Mouse (Mus musculus) olfactory bulb, adult 2 months (tissue): ENCODE results near the gene Cxcl10. TPM values are rescaled to one million over a fixed set of nuclear protein-coding genes. Genes with fewer than 3 reads are reported as not detected.

Experiments
- H3K27ac ChIP-seq: fragments of 200-500 bp; 2 replicates; pipeline ENCODE4 v1.5.1; 2012; ENCODE audit warnings: low read depth, low read length; ENCODE audit not compliant: insufficient read depth
- H3K4me1 ChIP-seq: fragments of 200-500 bp; 2 replicates; pipeline ENCODE4 v1.6.1; 2012; ENCODE audit warnings: low read length; ENCODE audit not compliant: control insufficient read depth, insufficient read depth
- H3K4me3 ChIP-seq: fragments of 200-500 bp; 2 replicates; pipeline ENCODE4 v1.5.1; 2012; ENCODE audit warnings: mild to moderate bottlenecking, low read depth, low read length, moderate library complexity; ENCODE audit not compliant: insufficient read depth
- CTCF ChIP-seq: fragments of 200-500 bp; IDR thresholded peaks from 2 replicates; pipeline ENCODE4 v1.5.1; 2012; ENCODE audit warnings: low read depth, mild to moderate bottlenecking, low read length, moderate library complexity; ENCODE audit not compliant: insufficient read depth
- POLR2A ChIP-seq: fragments of 200-500 bp; IDR thresholded peaks from 2 replicates; pipeline ENCODE4 v1.6.1; 2012; ENCODE audit warnings: mild to moderate bottlenecking, low read depth, low read length, moderate library complexity; ENCODE audit not compliant: insufficient read depth
- WGBS: fragments of 180-500 bp; shearing (Covaris S2); methylation state at CpG from one replicate; pipeline ENCODE4 v1.1.7; 2018; 5-methylcytosine and 5-hydroxymethylcytosine counted together
- polyA plus RNA-seq: library from polyadenylated mRNA; stranded (reverse); fragments of >200 nt; gene quantifications from 2 replicates; pipeline ENCODE4 v1.2.4, GENCODE M21; 2012; ENCODE audit warnings: low replicate concordance; ENCODE audit not compliant: missing spikeins, insufficient read depth, insufficient read length

Cxcl10 gene
- polyA plus RNA-seq, 1 experiment, result not detected

DNA sequence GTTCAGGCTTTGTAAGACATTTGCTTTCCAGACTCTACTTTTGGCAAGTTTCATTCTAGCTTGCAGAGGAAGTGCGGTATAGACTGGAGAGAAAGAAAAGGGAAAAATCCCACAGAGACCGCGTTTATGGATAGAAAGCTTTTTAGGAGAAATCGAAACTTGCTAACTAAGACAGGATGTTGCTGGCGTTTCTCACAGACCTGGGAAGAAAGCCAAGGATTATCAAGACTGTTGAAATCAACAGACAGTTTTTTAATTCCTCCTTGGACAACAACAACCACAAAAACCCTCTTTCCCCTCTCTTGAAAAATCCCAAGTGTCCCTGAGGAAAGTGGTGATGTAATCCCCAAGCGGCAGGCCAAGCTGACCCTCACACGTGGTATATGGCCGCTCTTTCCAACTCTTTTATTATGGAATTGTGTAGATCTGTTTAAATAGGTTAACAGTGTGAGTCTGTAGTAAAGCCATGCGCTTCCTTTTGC lies 16.3 kb downstream of the Cxcl10 start:
- WGBS, result 18% methylated on average over 9 of the region's 9 CpGs
- Histone ChIP-seq H3K4me1 (no peaks in the 10 kb centered on the region), H3K4me3 (no peak overlapping the region), H3K27ac (no peak overlapping the region)
- TF ChIP-seq CTCF, result no peak
- TF ChIP-seq POLR2A, result no peak

DNA sequence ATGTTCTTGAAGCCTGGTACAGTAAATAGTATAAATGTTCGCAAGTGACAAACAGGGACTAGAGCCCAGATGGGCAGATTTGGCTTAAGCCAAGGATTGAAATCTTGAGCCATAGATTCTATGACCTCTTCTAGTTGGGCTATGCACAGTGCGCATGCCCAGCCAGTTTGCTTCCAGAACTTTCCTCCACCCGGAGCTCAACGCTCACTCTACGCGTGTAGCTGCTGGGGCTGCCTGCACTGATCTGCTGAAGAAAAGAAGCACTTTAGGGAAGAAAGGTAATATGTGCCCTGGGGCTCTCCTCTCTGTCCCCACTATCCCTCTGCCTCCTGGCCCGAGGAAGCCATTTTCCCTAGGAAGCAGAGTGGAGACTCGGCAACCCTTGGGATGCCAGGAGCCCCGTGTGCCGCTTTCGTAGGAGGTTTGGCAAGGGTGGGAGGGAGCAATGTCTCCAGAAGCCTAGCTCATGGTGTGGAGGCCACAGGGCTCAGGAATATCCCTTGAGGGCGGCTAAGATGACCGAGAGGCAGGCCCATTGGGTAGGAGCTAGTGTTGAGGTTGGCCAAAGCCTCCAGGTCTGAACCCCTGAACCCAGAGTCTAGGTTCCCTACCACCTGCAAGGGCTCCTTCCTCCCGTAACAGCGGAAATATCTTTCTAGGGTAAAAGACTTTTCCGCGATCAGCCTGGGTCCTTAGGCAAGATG lies 16.9 kb downstream of the Cxcl10 start, which contains the start of gene Art3:
TSS of gene Art3 (plus strand) at position 193 of the 704 bp plus-strand sequence.
- Histone ChIP-seq H3K4me1 (no peaks in the 10 kb centered on the region), H3K4me3 (no peak within 1 kb of the TSS), H3K27ac (no peak within 1 kb of the TSS)
- TF ChIP-seq CTCF (no peak), POLR2A (no peak)
- WGBS, result 95% methylated on average over 17 of the region's 17 CpGs

DNA sequence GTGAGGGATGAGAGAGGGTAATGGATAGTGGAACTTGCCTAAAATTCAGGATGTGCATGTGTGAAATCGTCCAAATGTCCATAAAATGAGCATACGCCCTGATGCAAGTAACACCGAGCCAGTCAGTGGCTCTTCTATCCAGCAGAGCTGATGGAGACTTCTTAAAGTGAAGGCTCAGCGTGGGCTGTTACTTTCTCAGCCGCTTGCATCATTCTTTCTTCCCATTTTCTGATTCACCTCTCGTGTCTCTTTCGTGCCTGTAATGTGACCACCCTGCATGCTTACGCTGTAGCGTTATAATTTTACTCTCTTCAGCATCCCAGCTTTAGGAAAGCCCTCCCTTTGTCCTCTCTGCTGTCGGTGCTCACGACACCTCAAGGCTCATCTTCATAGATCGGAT lies 17.6 kb downstream of the Cxcl10 start:
- H3K27ac ChIP-seq, result no peak overlapping the region
- WGBS, result 95% methylated on average over 12 of the region's 12 CpGs
- TF ChIP-seq CTCF, result no peak
- no peak for TF ChIP-seq POLR2A
- no peak overlapping the region for H3K4me3 ChIP-seq
- no peaks in the 10 kb centered on the region for H3K4me1 ChIP-seq

DNA sequence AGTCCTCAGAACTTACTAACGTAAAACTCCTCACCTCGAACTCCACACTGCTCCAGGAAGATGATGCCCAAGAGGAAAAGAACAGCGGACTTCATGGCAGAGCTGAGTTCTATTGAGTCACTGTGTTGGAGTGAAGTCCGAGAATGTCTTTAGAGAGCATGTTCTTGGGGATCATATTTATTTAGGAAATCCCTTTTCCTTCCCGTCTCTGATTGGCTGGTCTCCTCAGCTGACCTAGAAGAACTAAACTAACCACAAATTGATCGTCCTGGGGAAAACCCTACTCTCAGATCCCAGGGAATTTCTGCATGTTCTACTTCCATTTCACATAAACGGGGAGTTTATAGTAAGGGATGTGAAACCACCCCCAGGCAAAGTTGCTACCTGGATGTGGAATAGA lies 20.8 kb downstream of the Cxcl10 start, which contains the start of gene Cxcl9:
TSS of gene Cxcl9 (minus strand) at position 151 of the 400 bp plus-strand sequence.
- TF ChIP-seq POLR2A, result no peak
- no peak for TF ChIP-seq CTCF
- Histone ChIP-seq H3K4me3 (no peak within 1 kb of the TSS), H3K27ac (no peak within 1 kb of the TSS), H3K4me1 (no peaks in the 10 kb centered on the region)
- WGBS, result 88% methylated on average over 7 of the region's 7 CpGs

DNA sequence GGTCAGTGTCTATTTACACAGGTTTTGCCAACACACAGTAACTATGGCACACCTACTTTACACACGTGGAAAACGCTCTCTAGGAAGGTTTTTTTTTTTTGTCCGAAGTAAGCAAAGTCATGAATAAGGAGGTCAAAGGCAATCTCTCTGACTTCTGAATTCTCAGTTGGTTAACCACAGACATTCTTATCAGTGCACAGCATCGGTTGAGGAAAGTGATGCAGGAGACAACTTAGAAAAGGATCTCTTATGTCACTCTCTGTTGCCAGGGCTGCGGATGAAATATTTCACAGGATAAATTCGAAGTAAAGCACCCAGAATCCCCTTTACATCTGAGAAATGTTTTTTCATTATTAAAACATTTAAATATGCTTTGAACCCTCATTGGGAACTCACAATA lies 21.3 kb downstream of the Cxcl10 start:
- Histone ChIP-seq H3K4me1 (no peaks in the 10 kb centered on the region), H3K27ac (no peak overlapping the region), H3K4me3 (no peak overlapping the region)
- WGBS, result 88% methylated on average over 6 of the region's 6 CpGs
- TF ChIP-seq POLR2A (no peak), CTCF (no peak)

DNA sequence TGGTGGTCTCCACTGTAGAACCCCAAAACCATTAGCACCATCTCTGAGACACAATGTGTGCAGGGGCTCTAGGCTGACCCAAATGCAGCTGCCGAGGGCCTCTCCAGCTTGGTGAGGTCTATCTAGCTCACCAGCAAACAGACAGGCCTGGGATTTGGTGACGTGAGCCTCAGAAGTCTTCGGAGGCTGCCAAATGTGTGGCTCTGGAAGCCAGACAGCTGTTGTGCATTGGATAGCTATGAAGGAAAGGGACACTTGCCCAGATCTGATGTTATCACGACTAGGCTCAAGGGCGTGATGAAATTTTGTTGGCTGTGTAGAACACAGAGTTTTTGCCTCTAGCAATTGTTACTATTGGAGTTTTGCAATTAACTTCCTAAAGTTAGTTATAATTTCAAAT lies 25.4 kb downstream of the Cxcl10 start:
- no peak overlapping the region for H3K27ac ChIP-seq
- 80% methylated on average over 5 of the region's 5 CpGs for WGBS
- H3K4me3 ChIP-seq, result no peak overlapping the region
- TF ChIP-seq CTCF (no peak), POLR2A (no peak)
- H3K4me1 ChIP-seq, result no peaks in the 10 kb centered on the region

DNA sequence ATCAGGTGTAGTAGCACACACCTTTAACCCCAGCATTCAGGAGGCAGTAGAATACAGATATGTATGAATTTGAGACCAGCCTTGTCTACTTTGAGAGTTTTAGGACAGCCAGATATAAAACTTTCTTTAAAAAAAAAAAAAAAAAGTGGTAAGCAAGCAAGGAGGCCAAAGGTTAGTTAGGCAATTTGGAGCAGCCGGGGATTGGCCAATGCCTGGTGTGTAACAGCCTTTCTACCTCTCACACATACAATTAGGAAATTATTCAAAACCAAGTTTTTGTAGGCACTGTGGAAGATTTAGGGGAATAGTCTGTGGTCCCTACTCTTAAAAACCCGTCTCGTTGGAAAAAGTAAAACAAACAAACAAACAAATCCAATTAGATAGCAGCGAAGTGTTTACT lies 26.1 kb downstream of the Cxcl10 start:
- H3K4me1 ChIP-seq, result no peaks in the 10 kb centered on the region
- H3K4me3 ChIP-seq, result no peak overlapping the region
- WGBS, result 91% methylated on average over 4 of the region's 4 CpGs
- H3K27ac ChIP-seq, result no peak overlapping the region
- TF ChIP-seq POLR2A, result no peak
- TF ChIP-seq CTCF, result no peak

DNA sequence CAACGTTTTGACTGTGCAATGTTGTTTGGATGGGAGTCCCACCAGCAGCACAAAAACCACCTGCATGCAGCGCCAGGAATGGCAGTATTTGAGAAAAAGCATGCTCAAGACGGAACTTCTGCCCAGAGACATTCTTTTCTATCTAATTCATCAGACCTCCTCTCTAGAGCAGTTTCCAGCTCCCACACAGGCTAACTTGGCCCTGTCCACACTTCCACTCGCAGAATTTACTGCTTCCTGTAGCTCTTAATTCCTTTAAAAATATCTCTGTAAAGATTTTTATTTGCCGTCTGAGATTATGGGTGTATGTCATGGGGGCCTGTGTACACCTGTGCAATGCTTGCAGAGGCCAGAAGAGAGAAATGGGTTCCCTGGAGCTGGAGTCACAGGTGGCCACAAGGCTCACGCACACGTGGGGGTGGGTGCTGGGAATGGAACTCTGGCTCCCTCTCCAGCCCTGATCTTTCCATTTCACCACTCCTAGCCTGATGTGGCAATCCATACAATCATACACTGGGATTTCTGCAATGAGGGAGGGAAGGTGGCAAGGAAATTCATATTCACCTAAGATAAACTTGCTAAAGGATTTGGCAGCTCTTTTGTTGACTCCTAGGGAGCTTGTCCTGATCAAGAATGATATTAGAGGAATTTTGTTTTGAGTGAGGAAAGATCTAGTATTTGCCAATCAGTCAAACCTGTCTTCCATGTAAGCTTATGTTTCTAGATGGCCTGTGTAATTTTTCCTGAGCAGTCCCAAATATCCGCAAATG lies 26.9 kb downstream of the Cxcl10 start:
- no peak overlapping the region for H3K4me3 ChIP-seq
- H3K27ac ChIP-seq, result no peak overlapping the region
- H3K4me1 ChIP-seq, result no peaks in the 10 kb centered on the region
- 68% methylated on average over 8 of the region's 8 CpGs for WGBS
- no peak for TF ChIP-seq CTCF
- TF ChIP-seq POLR2A, result no peak

DNA sequence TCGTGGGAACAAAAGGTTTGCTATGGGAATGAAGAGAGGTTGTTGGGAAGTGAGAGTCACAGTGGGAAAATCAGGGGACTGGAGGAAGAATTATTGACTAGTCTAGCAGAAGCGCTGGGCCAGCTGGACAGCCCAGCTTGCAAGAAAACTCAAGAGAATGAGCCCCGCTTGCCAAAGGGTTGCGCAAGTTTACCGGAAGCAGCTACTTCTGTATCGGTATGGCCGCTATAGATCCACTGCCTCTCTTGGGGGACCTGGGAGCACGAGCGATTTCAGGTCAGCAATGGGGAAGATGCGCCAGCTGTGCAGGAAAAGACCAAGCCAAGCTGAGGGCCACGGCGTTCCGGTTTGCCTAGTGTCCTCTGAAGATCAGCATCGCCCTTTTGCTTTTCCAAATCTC lies 30.1 kb downstream of the Cxcl10 start:
- Histone ChIP-seq H3K27ac (no peak overlapping the region), H3K4me3 (no peak overlapping the region), H3K4me1 (no peaks in the 10 kb centered on the region)
- no peak for TF ChIP-seq POLR2A
- WGBS, result 94% methylated on average over 14 of the region's 14 CpGs
